Mouse (Mus musculus) embryonic fibroblast, embryonic 13.5 days (primary cell): ENCODE data around the gene Fnbp1.

ENCODE experiments used
- CTCF ChIP-seq: IDR thresholded peaks from 2 replicates; pipeline ENCODE4 v1.5.1; 2011; ENCODE audit warnings: mild to moderate bottlenecking, control low read depth, low read length, moderate library complexity, borderline replicate concordance; ENCODE audit not compliant: insufficient read depth
- POLR2A ChIP-seq: IDR thresholded peaks from 2 replicates; pipeline ENCODE4 v1.6.1; 2011; ENCODE audit warnings: low read depth, mild to moderate bottlenecking, control low read depth, low read length, moderate library complexity

GRCm38 (mm10) chr2:31143326-31143725 is 1.5 kb upstream of the Fnbp1 start:
- TF ChIP-seq CTCF (no peak), POLR2A (no peak)
